Mouse (Mus musculus): ENCODE data around the gene Gsg1l. TPM values are rescaled to one million over a fixed set of nuclear protein-coding genes. Genes with fewer than 3 reads are reported as not detected.

Gsg1l gene
- polyA plus RNA-seq, 1 experiment from 2014 or later, result 6.4 TPM

GRCm38 (mm10) chr7:126070321-126070720, 11.9 kb downstream of the Gsg1l start:
- H3K9ac ChIP-seq (ENCODE audit: low read depth, low read length), result no peak overlapping the region
- H3K9me3 ChIP-seq (replicated peaks; ENCODE audit: control insufficient read depth, low read length), result no peaks in the 10 kb centered on the region
- peaks cover 16% of the 10 kb centered on the region for H3K4me1 ChIP-seq (ENCODE audit: control insufficient read depth, insufficient read depth, low read length)
- no peaks in the 10 kb centered on the region for H3K36me3 ChIP-seq (ENCODE audit: control insufficient read depth, insufficient read depth, low read length)
- no peak overlapping the region for H3K27ac ChIP-seq (ENCODE audit: low read depth, low read length)
- no peaks in the 10 kb centered on the region for H3K27me3 ChIP-seq (ENCODE audit: control insufficient read depth, insufficient read depth, low read length)
- no peak overlapping the region for H3K4me3 ChIP-seq (ENCODE audit: low read depth, low read length)
- no peak for ATAC-seq (replicated peaks; ENCODE audit: insufficient number of reproducible peaks, low FRiP score, low TSS enrichment)
- H3K4me2 ChIP-seq, result no peak overlapping the region
- 83% methylated on average over 4 of the region's 4 CpGs for WGBS (ENCODE audit: insufficient replicate concordance)

- 50% methylated on average over 14 of the region's 14 CpGs for WGBS (ENCODE audit: insufficient replicate concordance)
- Histone ChIP-seq H3K9me3 (replicated peaks; ENCODE audit: control insufficient read depth, low read length) (no peaks in the 10 kb centered on the region), H3K36me3 (ENCODE audit: control insufficient read depth, insufficient read depth, low read length) (no peaks in the 10 kb centered on the region), H3K4me1 (ENCODE audit: control insufficient read depth, insufficient read depth, low read length) (peaks cover 18% of the 10 kb centered on the region), H3K4me3 (ENCODE audit: low read depth, low read length) (no peak overlapping the region), H3K4me2 (no peak overlapping the region), H3K27me3 (ENCODE audit: control insufficient read depth, insufficient read depth, low read length) (no peaks in the 10 kb centered on the region), H3K9ac (ENCODE audit: low read depth, low read length) (no peak overlapping the region; the same call in 1 of the 2 replicates), H3K27ac (ENCODE audit: low read depth, low read length) (no peak overlapping the region)
- ATAC-seq (replicated peaks; ENCODE audit: insufficient number of reproducible peaks, low FRiP score, low TSS enrichment), result no peak
Observed at GRCm38 (mm10) chr7:126066777-126067176, 15.4 kb downstream of the Gsg1l start.

DNA sequence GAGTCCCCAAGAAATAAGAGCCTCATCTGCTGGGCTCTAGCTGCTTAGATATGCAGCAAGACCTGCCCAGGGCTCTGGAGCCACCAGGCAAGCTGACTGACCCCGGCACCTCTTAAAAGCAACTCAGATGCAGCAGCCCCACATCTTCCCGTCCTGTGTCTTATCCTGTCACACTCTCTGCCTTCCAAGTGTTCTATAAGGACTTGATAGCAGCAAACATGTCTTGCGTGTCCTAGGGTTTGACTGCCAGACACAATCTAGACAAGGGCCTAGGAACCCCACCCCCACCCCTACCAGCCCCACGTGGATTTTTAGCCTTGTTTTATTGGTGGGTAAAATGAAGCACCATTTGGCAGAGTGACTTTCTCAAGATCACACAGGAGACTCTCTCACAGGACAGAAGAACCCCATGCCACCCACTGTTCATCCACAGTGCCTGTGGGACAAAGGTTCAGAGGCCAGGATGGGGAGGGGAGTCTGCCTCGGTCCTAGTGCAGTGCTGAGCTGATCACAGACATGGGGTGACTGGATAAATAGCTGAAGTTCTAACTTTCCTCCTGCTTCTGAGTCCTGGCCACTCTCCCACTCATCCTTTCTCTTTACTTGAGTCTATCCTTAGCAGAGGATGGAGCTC, 16.9 kb downstream of the Gsg1l start:
- Histone ChIP-seq H3K4me1 (ENCODE audit: control insufficient read depth, insufficient read depth, low read length) (peaks cover 18% of the 10 kb centered on the region), H3K36me3 (ENCODE audit: control insufficient read depth, insufficient read depth, low read length) (no peaks in the 10 kb centered on the region), H3K4me3 (ENCODE audit: low read depth, low read length) (no peak overlapping the region), H3K27ac (ENCODE audit: low read depth, low read length) (no peak overlapping the region), H3K9ac (ENCODE audit: low read depth, low read length) (no peak overlapping the region), H3K4me2 (no peak overlapping the region), H3K9me3 (replicated peaks; ENCODE audit: control insufficient read depth, low read length) (no peaks in the 10 kb centered on the region), H3K27me3 (ENCODE audit: control insufficient read depth, insufficient read depth, low read length) (no peaks in the 10 kb centered on the region)
- 0 out of 2 replicates have a peak, but pooled peaks have one; percentile 7 for ATAC-seq (replicated peaks; ENCODE audit: insufficient number of reproducible peaks, low FRiP score, low TSS enrichment)
- WGBS (ENCODE audit: insufficient replicate concordance), result 43% methylated on average over 5 of the region's 5 CpGs

GRCm38 (mm10) chr7:126062228-126062627, 20.0 kb downstream of the Gsg1l start:
- no peaks in the 10 kb centered on the region for H3K36me3 ChIP-seq (ENCODE audit: control insufficient read depth, insufficient read depth, low read length)
- no peak overlapping the region for H3K4me2 ChIP-seq
- no peak overlapping the region for H3K4me3 ChIP-seq (ENCODE audit: low read depth, low read length)
- H3K9ac ChIP-seq (ENCODE audit: low read depth, low read length), result no peak overlapping the region
- H3K27ac ChIP-seq (ENCODE audit: low read depth, low read length), result no peak overlapping the region
- H3K4me1 ChIP-seq (ENCODE audit: control insufficient read depth, insufficient read depth, low read length), result peaks cover 17% of the 10 kb centered on the region
- H3K27me3 ChIP-seq (ENCODE audit: control insufficient read depth, insufficient read depth, low read length), result no peaks in the 10 kb centered on the region
- WGBS (ENCODE audit: insufficient replicate concordance), result 88% methylated on average over 4 of the region's 4 CpGs
- H3K9me3 ChIP-seq (replicated peaks; ENCODE audit: control insufficient read depth, low read length), result no peaks in the 10 kb centered on the region
- no peak for ATAC-seq (replicated peaks; ENCODE audit: insufficient number of reproducible peaks, low FRiP score, low TSS enrichment)

GRCm38 (mm10) chr7:126058918-126059317, 23.3 kb downstream of the Gsg1l start:
- no peak overlapping the region for H3K9ac ChIP-seq (ENCODE audit: low read depth, low read length)
- ATAC-seq (replicated peaks; ENCODE audit: insufficient number of reproducible peaks, low FRiP score, low TSS enrichment), result no peak
- H3K4me3 ChIP-seq (ENCODE audit: low read depth, low read length), result no peak overlapping the region
- 65% methylated on average over 7 of the region's 7 CpGs for WGBS (ENCODE audit: insufficient replicate concordance)
- H3K27me3 ChIP-seq (ENCODE audit: control insufficient read depth, insufficient read depth, low read length), result peaks cover 4% of the 10 kb centered on the region
- no peak overlapping the region for H3K27ac ChIP-seq (ENCODE audit: low read depth, low read length)
- H3K9me3 ChIP-seq (replicated peaks; ENCODE audit: control insufficient read depth, low read length), result no peaks in the 10 kb centered on the region
- H3K4me2 ChIP-seq, result no peak overlapping the region
- no peaks in the 10 kb centered on the region for H3K36me3 ChIP-seq (ENCODE audit: control insufficient read depth, insufficient read depth, low read length)
- peaks cover 12% of the 10 kb centered on the region for H3K4me1 ChIP-seq (ENCODE audit: control insufficient read depth, insufficient read depth, low read length)

DNA sequence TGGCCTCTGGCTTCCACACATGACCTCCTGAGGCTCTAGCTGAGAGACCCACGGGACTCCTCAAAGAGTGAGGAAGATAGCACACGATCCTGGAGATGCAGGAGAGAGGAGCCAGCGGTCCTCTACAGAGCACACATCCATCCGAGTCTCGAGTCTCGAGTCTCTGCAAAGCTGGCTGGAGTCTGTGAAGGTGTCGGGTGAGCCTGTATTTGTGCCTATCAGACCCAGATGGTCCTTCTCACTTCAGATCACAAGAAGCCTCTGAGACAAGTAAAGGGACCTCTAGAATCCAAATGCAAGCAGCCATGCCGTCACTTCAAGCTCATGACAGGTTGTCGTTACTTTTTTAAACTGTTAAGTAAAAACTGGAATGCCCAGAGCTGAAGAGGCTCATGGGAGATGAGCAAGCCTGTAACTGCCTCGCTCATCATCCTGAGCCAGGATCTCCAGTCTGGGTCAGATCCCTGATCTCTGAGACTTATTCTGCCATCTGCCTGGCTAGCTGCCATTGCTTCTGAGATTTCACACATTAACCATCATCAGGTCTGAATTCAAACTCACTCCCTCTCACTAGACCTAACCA, 24.8 kb downstream of the Gsg1l start:
- ATAC-seq (replicated peaks; ENCODE audit: insufficient number of reproducible peaks, low FRiP score, low TSS enrichment), result no peak
- WGBS (ENCODE audit: insufficient replicate concordance), result 44% methylated on average over 10 of the region's 10 CpGs

DNA sequence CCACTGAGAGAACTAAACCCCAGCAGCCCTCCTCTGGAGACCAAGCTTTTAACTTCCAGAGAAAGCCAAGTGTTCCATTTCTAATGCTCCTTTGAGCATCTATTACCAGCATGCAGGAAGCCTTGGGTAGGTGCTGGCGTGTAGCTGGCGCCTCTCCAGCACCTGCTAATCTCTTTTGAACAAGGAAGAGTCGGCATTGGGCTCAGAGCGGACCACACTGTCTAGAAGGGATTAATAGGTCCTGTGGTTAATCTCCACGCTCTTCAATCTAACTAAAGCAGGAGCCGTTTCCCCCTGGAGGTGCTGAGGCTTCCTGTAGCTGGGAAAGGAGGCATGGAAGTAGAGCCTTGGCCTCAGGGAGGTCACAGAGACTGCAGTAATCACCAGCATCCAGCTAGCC, 27.6 kb downstream of the Gsg1l start:
- Histone ChIP-seq H3K4me2 (no peak overlapping the region), H3K9ac (ENCODE audit: low read depth, low read length) (no peak overlapping the region), H3K4me1 (ENCODE audit: control insufficient read depth, insufficient read depth, low read length) (peaks cover 24% of the 10 kb centered on the region), H3K36me3 (ENCODE audit: control insufficient read depth, insufficient read depth, low read length) (no peaks in the 10 kb centered on the region), H3K4me3 (ENCODE audit: low read depth, low read length) (no peak overlapping the region), H3K27ac (ENCODE audit: low read depth, low read length) (no peak overlapping the region), H3K27me3 (ENCODE audit: control insufficient read depth, insufficient read depth, low read length) (peaks cover 4% of the 10 kb centered on the region), H3K9me3 (replicated peaks; ENCODE audit: control insufficient read depth, low read length) (no peaks in the 10 kb centered on the region)
- no peak for ATAC-seq (replicated peaks; ENCODE audit: insufficient number of reproducible peaks, low FRiP score, low TSS enrichment)
- 46% methylated on average over 6 of the region's 6 CpGs for WGBS (ENCODE audit: insufficient replicate concordance)

More for the DNA sequence above, 24.8 kb downstream of the Gsg1l start:
- peaks cover 18% of the 10 kb centered on the region for H3K4me1 ChIP-seq (ENCODE audit: control insufficient read depth, insufficient read depth, low read length)
- H3K9me3 ChIP-seq (replicated peaks; ENCODE audit: control insufficient read depth, low read length), result no peaks in the 10 kb centered on the region
- H3K27me3 ChIP-seq (ENCODE audit: control insufficient read depth, insufficient read depth, low read length), result peaks cover 4% of the 10 kb centered on the region
- no peaks in the 10 kb centered on the region for H3K36me3 ChIP-seq (ENCODE audit: control insufficient read depth, insufficient read depth, low read length)
- H3K4me3 ChIP-seq (ENCODE audit: low read depth, low read length), result no peak overlapping the region
- no peak overlapping the region for H3K9ac ChIP-seq (ENCODE audit: low read depth, low read length)
- no peak overlapping the region for H3K4me2 ChIP-seq
- no peak overlapping the region for H3K27ac ChIP-seq (ENCODE audit: low read depth, low read length)

GRCm38 (mm10) chr7:126053618-126054017, 28.6 kb downstream of the Gsg1l start:
- Histone ChIP-seq H3K27me3 (ENCODE audit: control insufficient read depth, insufficient read depth, low read length) (peaks cover 5% of the 10 kb centered on the region), H3K4me1 (ENCODE audit: control insufficient read depth, insufficient read depth, low read length) (peaks cover 14% of the 10 kb centered on the region), H3K36me3 (ENCODE audit: control insufficient read depth, insufficient read depth, low read length) (no peaks in the 10 kb centered on the region), H3K4me3 (ENCODE audit: low read depth, low read length) (no peak overlapping the region), H3K9ac (ENCODE audit: low read depth, low read length) (no peak overlapping the region), H3K9me3 (replicated peaks; ENCODE audit: control insufficient read depth, low read length) (no peaks in the 10 kb centered on the region), H3K27ac (ENCODE audit: low read depth, low read length) (no peak overlapping the region), H3K4me2 (no peak overlapping the region)
- no peak for ATAC-seq (replicated peaks; ENCODE audit: insufficient number of reproducible peaks, low FRiP score, low TSS enrichment)
- whole genome bisulfite sequencing (ENCODE audit: insufficient replicate concordance), result 71% methylated on average over 7 of the region's 7 CpGs

DNA sequence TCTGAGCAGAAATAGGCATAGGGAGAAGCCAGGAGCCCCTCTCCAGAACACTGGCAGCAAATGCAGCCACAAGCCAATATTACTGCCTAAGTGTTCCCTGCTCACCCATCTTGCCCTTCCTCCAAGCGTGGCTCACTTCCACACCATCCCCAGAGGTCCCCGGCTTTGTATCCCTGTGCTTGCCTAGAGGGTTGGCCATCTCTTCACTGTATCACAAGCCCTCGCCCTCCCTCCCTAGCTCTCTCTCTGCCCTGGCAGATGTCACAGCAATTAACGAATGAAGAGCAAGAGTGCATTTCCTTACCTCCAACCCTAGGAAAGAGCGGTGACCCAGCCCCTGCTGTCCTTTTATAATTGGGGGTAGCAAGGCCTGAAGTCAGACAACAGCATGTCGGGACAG, 30.3 kb downstream of the Gsg1l start:
- H3K27me3 ChIP-seq (ENCODE audit: control insufficient read depth, insufficient read depth, low read length), result peaks cover 7% of the 10 kb centered on the region
- peaks cover 14% of the 10 kb centered on the region for H3K4me1 ChIP-seq (ENCODE audit: control insufficient read depth, insufficient read depth, low read length)
- H3K9ac ChIP-seq (ENCODE audit: low read depth, low read length), result no peak overlapping the region
- H3K4me2 ChIP-seq, result no peak overlapping the region
- WGBS (ENCODE audit: insufficient replicate concordance), result 40% methylated on average over 6 of the region's 6 CpGs
- no peak overlapping the region for H3K27ac ChIP-seq (ENCODE audit: low read depth, low read length)
- no peak overlapping the region for H3K4me3 ChIP-seq (ENCODE audit: low read depth, low read length)
- no peaks in the 10 kb centered on the region for H3K9me3 ChIP-seq (replicated peaks; ENCODE audit: control insufficient read depth, low read length)
- ATAC-seq (replicated peaks; ENCODE audit: insufficient number of reproducible peaks, low FRiP score, low TSS enrichment), result no peak
- H3K36me3 ChIP-seq (ENCODE audit: control insufficient read depth, insufficient read depth, low read length), result no peaks in the 10 kb centered on the region

Data from heart, embryonic 11.5 days (tissue).